ENCODE assay signal across 8 mouse cellular contexts in the genomic region with DNA sequence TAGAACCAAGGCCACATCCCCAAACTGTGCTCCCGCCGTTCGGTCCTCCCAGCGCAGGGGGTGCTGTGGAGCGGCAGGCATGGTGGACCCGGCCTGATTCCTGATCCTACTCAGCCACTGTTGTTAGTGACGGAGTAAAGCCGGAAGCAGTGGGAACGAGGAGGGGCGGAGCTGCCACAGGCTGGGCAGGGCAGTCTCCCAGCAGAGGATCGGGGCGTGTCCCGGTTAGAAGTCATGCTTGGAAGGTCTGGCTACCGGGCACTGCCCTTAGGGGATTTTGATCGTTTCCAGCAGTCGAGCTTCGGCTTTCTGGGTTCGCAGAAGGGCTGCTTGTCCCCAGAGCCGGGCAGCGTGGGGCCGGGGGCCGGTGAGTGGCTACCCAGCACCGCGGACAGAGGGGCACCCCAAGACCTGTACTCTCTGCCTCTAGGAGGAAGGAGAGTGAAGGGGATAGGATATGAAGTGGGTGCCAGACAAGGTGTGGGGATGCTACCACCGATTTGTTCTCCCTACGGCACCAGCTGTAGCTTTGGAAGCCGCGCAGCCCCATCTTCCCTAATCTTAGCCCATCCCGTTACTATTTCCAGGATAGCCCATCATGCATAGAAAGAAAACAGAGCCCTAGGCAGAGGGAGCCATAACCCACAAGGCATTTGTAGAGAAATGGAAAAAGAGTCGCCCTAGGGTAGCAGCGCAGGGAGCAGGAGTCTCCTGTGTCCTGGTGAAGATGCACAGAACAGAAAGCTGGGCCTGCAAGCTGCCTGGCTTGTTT. TPM values are rescaled to one million over a fixed set of nuclear protein-coding genes. Genes with fewer than 3 reads are reported as not detected.
DNase-seq lines count a peak whose midpoint lies in the region; ATAC-seq lines count a peak whose summit lies in the region.

A gene (plus strand): TSS at position 132 of the 772 bp plus-strand sequence.

- ATAC-seq in common myeloid progenitor, adult 5-6 weeks (replicated peaks; ENCODE audit: low read depth, poor library complexity, severe bottlenecking) = peak; percentile 95

- no peaks in the 10 kb centered on the region for H3K9me3 ChIP-seq in megakaryocyte, embryonic 14.5 days

- DNase-seq in ZHBTc4 (ENCODE audit: low read depth, low spot score) = peak; percentile 99
- DNase-seq in gastrocnemius, adult 8-10 months (ENCODE audit: low spot score in 2 of 2) = peak; percentile 92 to 93
- DNase-seq in hindlimb bud, embryonic 11.5 days (ENCODE audit: extremely low spot score, low read depth, low spot score) = peak; percentile 69
- DNase-seq in left cerebral cortex, adult 8-10 months (ENCODE audit: low spot score in 2 of 2) = peak; percentile 88 to 89
- peak; percentile 94 to 95 for DNase-seq in right cerebral cortex, postnatal 10 days (ENCODE audit: low spot score in 2 of 2)
- peak; percentile 91 for DNase-seq in urinary bladder, postnatal 25 days (ENCODE audit: low spot score)

- peak within 1 kb of the TSS; percentile 92 for H3K4me3 ChIP-seq in megakaryocyte, embryonic 14.5 days (replicated peaks)

- peaks cover 70% of the 10 kb centered on the region for H3K4me1 ChIP-seq in megakaryocyte, embryonic 14.5 days

- no peaks in the 10 kb centered on the region for H3K27me3 ChIP-seq in megakaryocyte, embryonic 14.5 days (replicated peaks)

- H3K36me3 ChIP-seq in megakaryocyte, embryonic 14.5 days (replicated peaks; ENCODE audit: low read length) = peaks cover 23% of the 10 kb centered on the region

RNA-seq across cellular contexts. Expression of the gene that starts here (rescaled TPM):
- total RNA-seq in common myeloid progenitor, adult 5-6 weeks (2017) = 3.9 and 9.0 TPM in 2 replicates
- total RNA-seq in gastrocnemius, adult 8-10 months (2022) = 10 to 100 TPM in 2 of 4 experiments, 1 to 10 TPM in 2; 8.6 to 10.8 (median 9.8) TPM
- total RNA-seq in left cerebral cortex, adult 8-10 months (2022) = 10 to 100 TPM; 65.6 to 69.4 (median 67.4) TPM
- 4.3 TPM in 1 of 2 replicates, not detected in the other for polyA plus RNA-seq in megakaryocyte, embryonic 14.5 days (2012; ENCODE audit: insufficient read depth, low replicate concordance)

Comparison
In these comparisons a context has a peak if more than half of its experiments do, and no peak if none do; other contexts are left out.
1. Peak in every context shown above with its lines: DNase-seq, ATAC-seq and H3K4me3 ChIP-seq.